Mouse (Mus musculus): ENCODE measurements around the gene Slc35a3.

DNA sequence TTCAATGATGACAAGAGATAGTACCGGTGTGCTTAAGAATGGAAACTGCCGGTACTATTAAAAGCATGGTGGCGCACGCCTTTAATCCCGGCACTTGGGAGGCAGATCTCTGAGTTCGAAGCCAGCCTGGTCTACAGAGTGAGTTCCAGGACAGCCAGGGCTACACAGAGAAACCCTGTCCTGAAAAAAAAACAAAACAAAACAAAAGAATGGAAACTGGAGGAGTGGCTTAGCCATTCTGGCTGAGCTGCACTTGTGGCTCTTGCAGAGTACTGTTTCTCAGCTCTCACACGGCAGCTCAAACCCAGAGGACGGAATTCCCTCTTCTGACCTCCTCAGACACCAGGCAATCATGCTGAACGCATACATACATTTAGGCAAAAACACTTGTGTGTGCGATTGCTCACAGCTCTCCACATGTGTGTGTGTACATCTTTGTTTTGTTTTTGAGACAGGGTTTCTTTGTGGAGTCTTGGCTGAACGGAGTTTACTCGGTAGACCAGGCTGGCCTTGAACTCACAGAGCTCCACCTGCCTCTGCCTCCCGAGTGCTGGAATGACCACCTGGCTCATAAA is 52.7 kb downstream of the Slc35a3 start:
- TF ChIP-seq POLR2A (IDR thresholded peaks at IDR 0.05; ENCODE audit: low read depth, low read length) = no peak
- TF ChIP-seq CTCF (IDR thresholded peaks at IDR 0.05; ENCODE audit: extremely low read depth, insufficient read depth, insufficient read length, insufficient replicate concordance) = no peak

Data from spleen, adult 2 months (tissue).